Mouse (Mus musculus): Measurements from ENCODE around the gene Ccdc83.

DNA sequence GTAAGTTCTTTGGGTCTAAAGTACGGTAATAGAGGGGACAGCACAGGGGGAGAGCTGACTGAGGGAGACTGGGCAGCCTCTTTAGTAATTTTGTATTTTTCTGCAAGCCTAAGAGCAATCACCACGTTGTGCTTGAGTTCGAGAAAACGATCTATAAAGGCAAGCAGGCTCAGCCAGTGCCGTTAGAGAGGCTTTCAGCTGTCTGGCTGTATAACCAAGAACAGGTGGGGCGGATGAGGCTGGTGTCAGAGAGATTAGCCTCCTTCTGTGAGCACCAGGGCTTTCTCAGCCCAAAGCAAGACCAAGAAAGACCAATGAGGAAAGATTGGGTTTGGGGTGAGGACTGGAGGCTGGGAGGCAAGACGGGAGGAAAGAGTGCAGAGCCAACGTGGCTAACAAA is 15.3 kb upstream of the Ccdc83 start:
- peak in 2 of 3 experiments; percentile 93 to 95 for TF ChIP-seq MYOD1 (IDR thresholded peaks at IDR 0.05; ENCODE audit: control insufficient read depth in 1 of 3, insufficient read length in 2 of 3, low read depth in 2 of 3)
- TF ChIP-seq POLR2AphosphoS2 (IDR thresholded peaks at IDR 0.05; ENCODE audit: insufficient read length, low read depth), result no peak
- TF ChIP-seq SRF (IDR thresholded peaks at IDR 0.05; ENCODE audit: control insufficient read depth, insufficient read length, low read depth), result no peak
- TF ChIP-seq TCF12 (IDR thresholded peaks at IDR 0.05; ENCODE audit: insufficient read depth, poor library complexity, severe bottlenecking), result peak; percentile 56
- no peak for TF ChIP-seq POLR2A (IDR thresholded peaks at IDR 0.05; ENCODE audit: insufficient read length, low read depth)
- no peak for TF ChIP-seq USF1 (IDR thresholded peaks at IDR 0.05; ENCODE audit: low read depth)
- no peak for TF ChIP-seq MAX (IDR thresholded peaks at IDR 0.05; ENCODE audit: low read depth)
